Mouse (Mus musculus) ES-E14 (cell line): ENCODE data around the gene Sfxn2. TPM values are rescaled to one million over a fixed set of nuclear protein-coding genes. Genes with fewer than 3 reads are reported as not detected.

ENCODE experiments used
- DNase-seq: peaks from one replicate; pipeline ENCODE4 v3.0.0-alpha.2; 2013; ENCODE audit warnings: low read depth, low spot score
- H3K27ac ChIP-seq: 2 replicates; pipeline ENCODE4 v1.5.1; 2012; ENCODE audit warnings: low read depth, mild to moderate bottlenecking, low read length, moderate library complexity, mixed read lengths; ENCODE audit not compliant: poor library complexity, insufficient read depth, severe bottlenecking
- H3K36me3 ChIP-seq: 2 replicates; pipeline ENCODE4 v1.6.1; 2012; ENCODE audit warnings: mild to moderate bottlenecking, low read length, moderate library complexity, mixed read lengths; ENCODE audit not compliant: control insufficient read depth, poor library complexity, insufficient read depth, severe bottlenecking
- H3K4me1 ChIP-seq, 2 experiments: fragments of 150-350 bp in 1 of 2; sonication (generic) in 1 of 2; 2 replicates each; pipeline ENCODE4 v1.6.1; 2012; ENCODE audit warnings: low read length in 2 of 2, mild to moderate bottlenecking in 1 of 2, mixed read lengths in 1 of 2; ENCODE audit not compliant: control insufficient read depth in 2 of 2, insufficient read depth in 2 of 2, poor library complexity in 1 of 2
- H3K4me3 ChIP-seq, 2 experiments: fragments of 150-350 bp in 1 of 2; sonication (generic) in 1 of 2; 2 replicates each; pipeline ENCODE4 v1.5.1; 2012; ENCODE audit warnings: low read length in 2 of 2, low read depth in 1 of 2, mild to moderate bottlenecking in 1 of 2, mixed read lengths in 1 of 2; ENCODE audit not compliant: insufficient read depth in 1 of 2, poor library complexity in 1 of 2, severe bottlenecking in 1 of 2
- H3K9ac ChIP-seq: 2 replicates; pipeline ENCODE4 v1.6.1; 2012; ENCODE audit warnings: low read depth, mild to moderate bottlenecking, low read length, mixed read lengths; ENCODE audit not compliant: poor library complexity, insufficient read depth, severe bottlenecking
- H3K9me3 ChIP-seq: fragments of 150-350 bp; sonication (generic); 2 replicates; pipeline ENCODE4 v1.6.1; 2012; ENCODE audit warnings: low read depth, mild to moderate bottlenecking, low read length; ENCODE audit not compliant: control insufficient read depth, insufficient read depth
- CHD2 ChIP-seq: IDR thresholded peaks from 2 replicates; pipeline ENCODE4 v1.6.1; 2014; ENCODE audit warnings: mild to moderate bottlenecking, low read depth, low read length, inconsistent platforms
- HCFC1 ChIP-seq: IDR thresholded peaks from 2 replicates; pipeline ENCODE4 v1.6.1; 2012; ENCODE audit warnings: low read length, inconsistent platforms, borderline replicate concordance; ENCODE audit not compliant: insufficient read depth
- MAFK ChIP-seq: IDR thresholded peaks from 2 replicates; pipeline ENCODE4 v1.6.1; 2014; ENCODE audit warnings: mild to moderate bottlenecking, low read depth, low read length, inconsistent platforms; ENCODE audit not compliant: insufficient read depth
- ZC3H11A ChIP-seq: IDR thresholded peaks from 2 replicates; pipeline ENCODE4 v1.6.1; 2012; ENCODE audit warnings: low read depth, mild to moderate bottlenecking, inconsistent platforms, low read length, borderline replicate concordance
- ZNF384 ChIP-seq: IDR thresholded peaks from 2 replicates; pipeline ENCODE4 v1.6.1; 2012; ENCODE audit warnings: low read depth, low read length, inconsistent platforms
- in situ Hi-C, 2 experiments: fragments of 600-800 bp; cut with MboI; formaldehyde crosslinking; loops; one replicate each; pipeline ENCODE4 v1.15.1; 2025; ENCODE audit warnings: low sequenced_read_pairs in 2 of 2, inconsistent platforms in 1 of 2; ENCODE audit not compliant: unreplicated experiment in 2 of 2
- total RNA-seq: library from RNA; depleted of rRNA; stranded (reverse); fragments of 300-350 nt; gene quantifications from 2 replicates; pipeline ENCODE4 v1.2.3, GENCODE M21; 2012

The Sfxn2 gene
- total RNA-seq, 1 experiment, result 11.4 TPM

DNA sequence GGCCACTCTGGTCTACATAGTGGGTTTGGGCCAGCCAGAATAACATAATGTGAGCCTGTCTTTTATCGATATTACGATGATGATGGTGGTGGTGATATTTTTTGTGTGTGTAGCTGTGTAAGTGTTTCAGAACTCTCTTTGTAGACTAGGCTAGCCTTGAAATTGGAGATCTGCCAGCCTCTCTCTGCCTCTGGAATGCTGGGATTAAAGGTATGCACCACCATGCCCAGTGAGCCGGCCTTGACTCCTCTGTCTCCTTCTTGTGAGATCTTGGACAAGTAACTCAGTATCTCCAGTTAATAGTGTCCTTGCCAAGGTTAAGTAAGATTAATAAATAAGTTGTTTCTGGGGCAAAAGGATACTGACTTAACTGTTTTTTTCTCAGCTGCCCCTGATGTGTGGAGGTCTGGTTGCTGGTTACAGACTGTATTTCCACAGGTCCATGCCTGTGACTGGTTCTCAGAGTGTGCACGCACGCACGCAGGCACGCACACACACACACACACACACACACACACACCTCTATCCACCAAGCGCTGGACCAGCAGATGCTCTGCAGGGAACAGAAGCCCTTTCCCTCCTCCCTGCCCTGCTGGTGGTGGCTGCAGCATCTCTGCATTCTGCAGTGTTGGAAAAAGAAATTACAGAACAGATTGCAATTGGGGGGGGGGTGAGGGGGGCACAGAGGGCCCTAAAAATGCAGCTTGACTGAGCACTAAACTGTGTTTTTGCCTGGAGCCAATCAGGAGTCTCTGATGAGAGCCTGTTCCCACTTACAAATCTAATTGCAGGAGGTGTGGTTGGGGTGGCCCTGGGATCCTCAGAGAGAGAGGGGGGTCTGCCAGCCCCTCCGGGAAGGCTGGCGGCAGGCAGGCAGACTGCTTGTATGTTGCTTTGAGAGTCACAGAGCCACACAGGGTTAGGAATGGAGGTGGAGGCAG is 47.2 kb upstream of the Sfxn2 start:
- Histone ChIP-seq H3K9ac (no peak overlapping the region), H3K9me3 (no peaks in the 10 kb centered on the region), H3K4me3 (no peak overlapping the region), H3K36me3 (no peaks in the 10 kb centered on the region), H3K27ac (no peak overlapping the region; the same call in 1 of the 2 replicates), H3K4me1 (peaks cover 7 to 42% of the 10 kb centered on the region in 2 experiments)
- in situ Hi-C loops, result no loop called here
- no peak for DNase-seq
- no peak for TF ChIP-seq ZC3H11A
- TF ChIP-seq HCFC1, result no peak
- TF ChIP-seq MAFK, result no peak
- TF ChIP-seq ZNF384, result no peak
- TF ChIP-seq CHD2, result no peak

DNA sequence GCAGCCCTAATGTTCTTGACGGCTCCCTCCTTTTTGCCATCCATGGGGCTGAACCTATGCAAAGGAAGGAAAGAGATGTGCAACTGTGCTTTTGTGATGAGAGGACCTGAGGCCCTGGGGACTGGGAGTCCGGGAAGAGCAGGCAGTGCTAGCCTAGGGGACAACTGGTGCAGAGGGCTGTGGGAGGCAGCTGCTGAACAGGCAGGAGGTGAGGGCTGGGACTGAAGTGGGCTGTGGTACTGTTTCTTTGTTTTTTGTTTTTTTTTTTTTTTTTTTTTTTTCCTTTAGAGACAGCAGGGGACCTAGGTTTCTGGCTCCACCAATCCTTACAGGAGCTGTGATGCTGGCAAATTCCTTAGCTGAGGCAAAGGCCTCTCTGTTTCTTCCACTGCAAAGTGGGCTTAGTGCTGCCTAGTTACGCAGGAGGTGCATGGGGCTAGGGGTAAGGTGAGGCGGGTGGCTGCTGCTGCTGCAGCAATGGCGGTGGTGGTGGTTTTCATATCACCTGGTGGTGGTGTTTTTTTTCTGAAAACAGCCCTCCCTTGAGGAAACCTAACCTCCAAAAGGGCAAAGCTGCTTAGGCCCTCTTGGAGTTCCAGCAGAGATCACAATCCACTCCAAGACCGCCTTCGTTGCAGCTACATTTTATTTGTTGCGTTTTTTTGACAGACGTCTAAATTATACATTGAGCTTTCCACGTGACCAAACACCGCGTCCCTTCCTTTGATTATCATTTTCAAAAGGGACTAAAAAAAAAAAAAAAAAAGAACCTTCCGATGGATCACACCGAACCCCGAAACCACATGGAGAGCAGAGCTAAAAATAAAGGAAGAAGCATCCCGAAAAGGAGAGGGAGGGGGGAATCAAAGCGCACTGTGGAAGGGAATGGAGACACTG is 45.3 kb upstream of the Sfxn2 start:
- peak overlapping the region; percentile 1 to 47; a peak in 2 of 4 replicates for H3K4me3 ChIP-seq
- DNase-seq, result no peak
- no peak for TF ChIP-seq ZC3H11A
- TF ChIP-seq HCFC1, result no peak
- peak; percentile 63; the same call in 1 of the 2 replicates for TF ChIP-seq ZNF384
- no peak for TF ChIP-seq CHD2
- no peak for TF ChIP-seq MAFK
- peak overlapping the region; percentile 8; the same call in 1 of the 2 replicates for H3K27ac ChIP-seq
- in situ Hi-C loops, result no loop called here
- H3K4me1 ChIP-seq, result peaks cover 12 to 49% of the 10 kb centered on the region in 2 experiments
- no peaks in the 10 kb centered on the region for H3K9me3 ChIP-seq
- H3K36me3 ChIP-seq, result no peaks in the 10 kb centered on the region
- H3K9ac ChIP-seq, result no peak overlapping the region

DNA sequence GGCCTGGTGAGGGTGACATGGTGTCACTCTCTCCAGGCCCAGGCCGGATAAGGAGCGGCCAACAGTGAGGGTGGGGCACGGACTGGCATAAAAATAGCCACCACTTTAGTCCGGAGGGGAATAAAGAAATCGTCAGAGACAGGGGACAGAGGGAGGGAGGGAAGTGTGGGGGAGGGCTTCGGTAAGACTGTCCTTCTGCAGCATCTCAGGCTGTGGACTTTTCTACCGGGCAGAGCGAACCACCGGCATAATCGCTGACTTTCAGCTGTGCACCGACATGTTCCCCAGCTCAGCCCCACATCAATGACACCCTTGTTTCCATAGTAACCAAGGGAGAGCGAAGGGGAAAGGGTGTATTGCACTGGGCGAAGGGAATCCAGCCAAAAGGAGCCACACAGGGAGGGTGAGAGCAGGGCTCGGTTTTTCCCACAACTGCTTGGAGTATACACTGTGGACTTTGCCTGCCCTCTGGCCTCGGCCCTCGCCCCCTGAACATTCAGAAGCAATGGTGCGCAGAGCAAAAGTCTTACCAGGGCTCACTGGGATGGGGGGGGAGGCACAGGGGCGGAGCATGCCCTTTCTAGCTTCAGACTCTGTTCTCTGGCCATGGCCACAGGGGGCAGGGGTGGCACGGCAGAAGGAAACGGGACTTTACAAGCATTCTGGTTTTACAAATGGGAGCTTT is 44.5 kb upstream of the Sfxn2 start:
- in situ Hi-C loops, result no loop called here
- peak overlapping the region; percentile 1 to 47; a peak in 3 of 4 replicates for H3K4me3 ChIP-seq
- no peaks in the 10 kb centered on the region for H3K36me3 ChIP-seq
- H3K9ac ChIP-seq, result 0 out of 2 replicates have a peak overlapping the region, but pooled peaks have one; percentile 12
- TF ChIP-seq MAFK (no peak), ZC3H11A (no peak), HCFC1 (no peak), CHD2 (no peak), ZNF384 (no peak)
- peaks cover 12 to 48% of the 10 kb centered on the region in 2 experiments for H3K4me1 ChIP-seq
- no peak overlapping the region for H3K27ac ChIP-seq
- H3K9me3 ChIP-seq, result no peaks in the 10 kb centered on the region
- DNase-seq, result no peak
